Mouse (Mus musculus) Patski (cell line): ENCODE results near the gene Mapk3. TPM values are rescaled to one million over a fixed set of nuclear protein-coding genes. Genes with fewer than 3 reads are reported as not detected.

Source experiments
- ATAC-seq: fragments of 100-300 bp; one replicate; pipeline ENCODE4 v1.8.0; 2021
- CTCF ChIA-PET: fragments of 350-600 bp; sonication (Branson Sonifier 250); formaldehyde crosslinking; loops from one replicate; lab custom pipeline; 2022; ENCODE audit warnings: inconsistent platforms; lab: Charles Lee
- POLR2A ChIA-PET: fragments of 350-600 bp; sonication (Branson Sonifier 250); formaldehyde crosslinking; loops from one replicate; lab custom pipeline; 2022; ENCODE audit warnings: antibody characterized with exemption, inconsistent platforms; lab: Charles Lee
- DNase-seq: peaks from one replicate; pipeline ENCODE4 v3.0.0-alpha.2; 2011; ENCODE audit warnings: low read depth, low spot score
- H3K27me3 ChIP-seq: fragments of 371-371 bp; one replicate; pipeline ENCODE4 v1.5.1; 2021
- CTCF ChIP-seq: fragments of 100-300 bp; IDR thresholded peaks from one replicate; pipeline ENCODE4 v1.5.1; 2021
- in situ Hi-C: fragments of 300-500 bp; cut with MboI; formaldehyde crosslinking; loops from 3 replicates; pipeline ENCODE4 v1.11.1; 2018; ENCODE audit warnings: low pct_unique_long_range_greater_than_20kb, mixed read lengths
- polyA plus RNA-seq: library from polyadenylated mRNA; unstranded; gene quantifications from one replicate; pipeline ENCODE4 v1.2.3, GENCODE M21; 2021

Gene Mapk3
- polyA plus RNA-seq, 1 experiment from 2014 or later, result 122 TPM

- no peak for ATAC-seq
- POLR2A ChIA-PET, result interaction anchor here (1.3 kb wide), 1 partner anchor 11 kb away, joined by 3 read pairs; no protein-coding TSS in a partner anchor
- CTCF ChIA-PET, result no interaction called here
- in situ Hi-C loops, result no loop called here
- no peak for TF ChIP-seq CTCF
- no peak for DNase-seq
- H3K27me3 ChIP-seq, result no peaks in the 10 kb centered on the region
Observed at GRCm38 (mm10) chr7:126801057-126801422, 41.6 kb downstream of the Mapk3 start.

- CTCF ChIA-PET, result no interaction called here
- no peak for ATAC-seq
- DNase-seq, result no peak
- H3K27me3 ChIP-seq, result no peaks in the 10 kb centered on the region
- POLR2A ChIA-PET, result interaction anchor here (0.9 kb wide), 1 partner anchor 9 kb away, joined by 3 read pairs; no protein-coding TSS in a partner anchor
- TF ChIP-seq CTCF, result no peak
- in situ Hi-C loops, result no loop called here
Observed at GRCm38 (mm10) chr7:126802134-126802889, 42.9 kb downstream of the Mapk3 start.

- DNase-seq, result no peak
- in situ Hi-C loops, result no loop called here
- ChIA-PET POLR2A (no interaction called here), CTCF (no interaction called here)
- ATAC-seq, result no peak
- TF ChIP-seq CTCF, result no peak
- H3K27me3 ChIP-seq, result no peaks in the 10 kb centered on the region
Observed at GRCm38 (mm10) chr7:126803181-126803580, 43.8 kb downstream of the Mapk3 start.

- CTCF ChIA-PET, result no interaction called here
- ATAC-seq, result no peak
- no peak for TF ChIP-seq CTCF
- H3K27me3 ChIP-seq, result no peaks in the 10 kb centered on the region
- in situ Hi-C loops, result no loop called here
- DNase-seq, result no peak
- POLR2A ChIA-PET, result no interaction called here
Observed at GRCm38 (mm10) chr7:126803751-126804150, 44.4 kb downstream of the Mapk3 start.

GRCm38 (mm10) chr7:126806956-126807355 lies 47.6 kb downstream of the Mapk3 start:
- TF ChIP-seq CTCF, result no peak
- H3K27me3 ChIP-seq, result no peaks in the 10 kb centered on the region
- DNase-seq, result no peak
- ATAC-seq, result no peak
- POLR2A ChIA-PET, result interaction anchor here (0.6 kb wide), 1 partner anchor 13 kb away, joined by 3 read pairs; no protein-coding TSS in a partner anchor
- CTCF ChIA-PET, result no interaction called here
- in situ Hi-C loops, result no loop called here

- ATAC-seq, result no peak
- in situ Hi-C loops, result no loop called here
- no peak for DNase-seq
- TF ChIP-seq CTCF, result no peak
- no peaks in the 10 kb centered on the region for H3K27me3 ChIP-seq
- ChIA-PET POLR2A (interaction anchor here (0.6 kb wide), 1 partner anchor 13 kb away, joined by 3 read pairs; no protein-coding TSS in a partner anchor), CTCF (no interaction called here)
Observed at GRCm38 (mm10) chr7:126807405-126807804, 48.0 kb downstream of the Mapk3 start.

GRCm38 (mm10) chr7:126808703-126809455 lies 49.5 kb downstream of the Mapk3 start:
- ATAC-seq (peak; percentile 83), DNase-seq (no peak)
- H3K27me3 ChIP-seq, result no peaks in the 10 kb centered on the region
- ChIA-PET CTCF (no interaction called here), POLR2A (interaction anchor here (0.6 kb wide), 1 partner anchor 72 kb away, joined by 3 read pairs; no protein-coding TSS in a partner anchor)
- no peak for TF ChIP-seq CTCF
- in situ Hi-C loops, result no loop called here

GRCm38 (mm10) chr7:126809723-126810369 lies 50.4 kb downstream of the Mapk3 start:
- no peak for DNase-seq
- H3K27me3 ChIP-seq, result no peaks in the 10 kb centered on the region
- POLR2A ChIA-PET, result interaction anchor here (0.8 kb wide), 1 partner anchor 13 kb away, joined by 3 read pairs; no protein-coding TSS in a partner anchor
- no peak for TF ChIP-seq CTCF
- CTCF ChIA-PET, result interaction anchor here (0.8 to 1.4 kb wide), 3 partner anchors 12 to 301 kb away, joined by 3 to 6 read pairs (median 3); no protein-coding TSS in a partner anchor
- ATAC-seq, result no peak
- in situ Hi-C loops, result no loop called here

Other genes starting within 250 kb of the Mapk3 start
- 322 TPM for gene Eif3c, start 193.2 kb upstream of the Mapk3 start, polyA plus RNA-seq
- 0.94 TPM for gene Apobr, start 174.7 kb upstream of the Mapk3 start, polyA plus RNA-seq
- 2.6 TPM for gene Cln3, start 173.8 kb upstream of the Mapk3 start, polyA plus RNA-seq
- gene Il27, start 164.7 kb upstream of the Mapk3 start, polyA plus RNA-seq, result 0.68 TPM
- gene Nupr1, start 128.7 kb upstream of the Mapk3 start, polyA plus RNA-seq, result 138 TPM
- 21.1 TPM for gene Sgf29, start 110.3 kb upstream of the Mapk3 start, polyA plus RNA-seq
- gene Sult1a1, start 83.2 kb upstream of the Mapk3 start, polyA plus RNA-seq, result 0.62 TPM
- 102 TPM for gene Bola2, start 64.2 kb upstream of the Mapk3 start, polyA plus RNA-seq
- gene Slx1b, start 63.8 kb upstream of the Mapk3 start, polyA plus RNA-seq, result 14.8 TPM
- gene Coro1a, start 51.8 kb upstream of the Mapk3 start, polyA plus RNA-seq, result 1.3 TPM
- gene Gdpd3, start 6.7 kb downstream of the Mapk3 start, polyA plus RNA-seq, result 3.0 TPM
- gene Ypel3, start 17.4 kb downstream of the Mapk3 start, polyA plus RNA-seq, result 109 TPM
- gene Tbx6, start 21.9 kb downstream of the Mapk3 start, polyA plus RNA-seq, result 0.49 TPM
- 94.3 TPM for gene Ppp4c, start 32.9 kb downstream of the Mapk3 start, polyA plus RNA-seq
- gene Fam57b, start 38.1 kb downstream of the Mapk3 start, polyA plus RNA-seq, result 1.3 TPM
- not detected for gene 4930451I11Rik, start 72.0 kb downstream of the Mapk3 start, polyA plus RNA-seq
- gene Doc2a, start 87.8 kb downstream of the Mapk3 start, polyA plus RNA-seq, result not detected
- 58.5 TPM for gene Hirip3, start 102.4 kb downstream of the Mapk3 start, polyA plus RNA-seq
- 67.7 TPM for gene Ino80e, start 102.8 kb downstream of the Mapk3 start, polyA plus RNA-seq
- 66.0 TPM for gene Taok2, start 125.1 kb downstream of the Mapk3 start, polyA plus RNA-seq
- 48.0 TPM for gene Tmem219, start 163.3 kb downstream of the Mapk3 start, polyA plus RNA-seq
- 14.0 TPM for gene Kctd13, start 169.3 kb downstream of the Mapk3 start, polyA plus RNA-seq
- not detected for gene Asphd1, start 190.0 kb downstream of the Mapk3 start, polyA plus RNA-seq
- gene Sez6l2, start 191.0 kb downstream of the Mapk3 start, polyA plus RNA-seq, result 0.08 TPM
- 143 TPM for gene Cdipt, start 216.3 kb downstream of the Mapk3 start, polyA plus RNA-seq
- gene Cdiptos, start 216.5 kb downstream of the Mapk3 start, polyA plus RNA-seq, result 1.3 TPM